Mouse (Mus musculus): Measurements from ENCODE around the gene Ptpn13. TPM values are rescaled to one million over a fixed set of nuclear protein-coding genes. Genes with fewer than 3 reads are reported as not detected.

Ptpn13 gene
- polyA plus RNA-seq, 1 experiment from 2014 or later, result 20.1 TPM

GRCm38 (mm10) chr5:103472670-103473069 lies 47.7 kb downstream of the Ptpn13 start:
- Histone ChIP-seq H3K9me3 (no peaks in the 10 kb centered on the region), H3K4me2 (no peak overlapping the region), H3K4me3 (no peak overlapping the region), H3K36me3 (no peaks in the 10 kb centered on the region), H3K27ac (no peak overlapping the region), H3K4me1 (peaks cover 5% of the 10 kb centered on the region; the same call in 1 of the 2 replicates), H3K9ac (no peak overlapping the region), H3K27me3 (no peaks in the 10 kb centered on the region)
- WGBS, result 77% methylated on average over 5 of the region's 5 CpGs
- no peak for ATAC-seq (ENCODE audit: insufficient number of reproducible peaks, low FRiP score, low TSS enrichment, low read depth)

GRCm38 (mm10) chr5:103473467-103474096 lies 48.6 kb downstream of the Ptpn13 start:
- Histone ChIP-seq H3K36me3 (no peaks in the 10 kb centered on the region), H3K27ac (no peak overlapping the region), H3K4me3 (no peak overlapping the region), H3K9me3 (no peaks in the 10 kb centered on the region), H3K27me3 (no peaks in the 10 kb centered on the region), H3K4me1 (peaks cover 5% of the 10 kb centered on the region; the same call in 1 of the 2 replicates), H3K4me2 (no peak overlapping the region), H3K9ac (no peak overlapping the region)
- 0 out of 2 replicates have a peak, but pooled peaks have one; percentile 52 for ATAC-seq (ENCODE audit: insufficient number of reproducible peaks, low FRiP score, low TSS enrichment, low read depth)
- WGBS, result 63% methylated on average over 11 of the region's 11 CpGs

GRCm38 (mm10) chr5:103474259-103474658 lies 49.3 kb downstream of the Ptpn13 start:
- H3K4me1 ChIP-seq, result peaks cover 5% of the 10 kb centered on the region; the same call in 1 of the 2 replicates
- H3K4me2 ChIP-seq, result no peak overlapping the region
- 80% methylated on average over 4 of the region's 4 CpGs for WGBS
- no peaks in the 10 kb centered on the region for H3K36me3 ChIP-seq
- no peak overlapping the region for H3K4me3 ChIP-seq
- ATAC-seq (ENCODE audit: insufficient number of reproducible peaks, low FRiP score, low TSS enrichment, low read depth), result no peak
- no peaks in the 10 kb centered on the region for H3K9me3 ChIP-seq
- H3K9ac ChIP-seq, result no peak overlapping the region
- H3K27me3 ChIP-seq, result no peaks in the 10 kb centered on the region
- H3K27ac ChIP-seq, result no peak overlapping the region

- ATAC-seq (ENCODE audit: insufficient number of reproducible peaks, low FRiP score, low TSS enrichment, low read depth), result no peak
- 88% methylated on average over 5 of the region's 5 CpGs for WGBS
- Histone ChIP-seq H3K9ac (no peak overlapping the region), H3K9me3 (no peaks in the 10 kb centered on the region), H3K27ac (no peak overlapping the region), H3K4me2 (no peak overlapping the region), H3K27me3 (no peaks in the 10 kb centered on the region), H3K4me1 (peaks cover 5% of the 10 kb centered on the region; the same call in 1 of the 2 replicates), H3K4me3 (no peak overlapping the region), H3K36me3 (no peaks in the 10 kb centered on the region)
Observed at GRCm38 (mm10) chr5:103475503-103475902, 50.5 kb downstream of the Ptpn13 start.

GRCm38 (mm10) chr5:103479503-103479902 lies 54.5 kb downstream of the Ptpn13 start:
- Histone ChIP-seq H3K27me3 (no peaks in the 10 kb centered on the region), H3K27ac (no peak overlapping the region), H3K4me2 (no peak overlapping the region), H3K4me1 (no peaks in the 10 kb centered on the region), H3K36me3 (0 out of 2 replicates have a peak, but pooled peaks cover 4% of the 10 kb centered on the region), H3K9ac (no peak overlapping the region), H3K4me3 (no peak overlapping the region), H3K9me3 (no peaks in the 10 kb centered on the region)
- ATAC-seq (ENCODE audit: insufficient number of reproducible peaks, low FRiP score, low TSS enrichment, low read depth), result no peak
- WGBS, result 91% methylated on average over 5 of the region's 5 CpGs

GRCm38 (mm10) chr5:103481222-103481621 lies 56.2 kb downstream of the Ptpn13 start:
- 82% methylated on average over 2 of the region's 2 CpGs for WGBS
- Histone ChIP-seq H3K36me3 (0 out of 2 replicates have a peak, but pooled peaks cover 4% of the 10 kb centered on the region), H3K27me3 (no peaks in the 10 kb centered on the region), H3K4me1 (no peaks in the 10 kb centered on the region), H3K9me3 (no peaks in the 10 kb centered on the region), H3K9ac (no peak overlapping the region), H3K4me2 (no peak overlapping the region), H3K27ac (no peak overlapping the region), H3K4me3 (no peak overlapping the region)
- no peak for ATAC-seq (ENCODE audit: insufficient number of reproducible peaks, low FRiP score, low TSS enrichment, low read depth)

- no peak overlapping the region for H3K27ac ChIP-seq
- peaks cover 4% of the 10 kb centered on the region; the same call in 1 of the 2 replicates for H3K36me3 ChIP-seq
- no peak overlapping the region for H3K9ac ChIP-seq
- H3K9me3 ChIP-seq, result no peaks in the 10 kb centered on the region
- 85% methylated on average over 7 of the region's 7 CpGs for WGBS
- H3K4me3 ChIP-seq, result no peak overlapping the region
- H3K4me1 ChIP-seq, result no peaks in the 10 kb centered on the region
- no peak for ATAC-seq (ENCODE audit: insufficient number of reproducible peaks, low FRiP score, low TSS enrichment, low read depth)
- no peaks in the 10 kb centered on the region for H3K27me3 ChIP-seq
- no peak overlapping the region for H3K4me2 ChIP-seq
Observed at GRCm38 (mm10) chr5:103487001-103487400, 62.0 kb downstream of the Ptpn13 start.

- Histone ChIP-seq H3K4me1 (no peaks in the 10 kb centered on the region), H3K9me3 (no peaks in the 10 kb centered on the region), H3K4me2 (no peak overlapping the region), H3K36me3 (peaks cover 4% of the 10 kb centered on the region; the same call in 1 of the 2 replicates), H3K27ac (no peak overlapping the region), H3K27me3 (no peaks in the 10 kb centered on the region), H3K4me3 (no peak overlapping the region), H3K9ac (no peak overlapping the region)
- ATAC-seq (ENCODE audit: insufficient number of reproducible peaks, low FRiP score, low TSS enrichment, low read depth), result no peak
- WGBS, result 93% methylated on average over 8 of the region's 8 CpGs
Observed at GRCm38 (mm10) chr5:103490964-103491363, 66.0 kb downstream of the Ptpn13 start.

- Histone ChIP-seq H3K4me1 (no peaks in the 10 kb centered on the region), H3K36me3 (peaks cover 4% of the 10 kb centered on the region; the same call in 1 of the 2 replicates), H3K9me3 (no peaks in the 10 kb centered on the region), H3K4me2 (no peak overlapping the region), H3K4me3 (no peak overlapping the region), H3K27ac (no peak overlapping the region), H3K9ac (no peak overlapping the region), H3K27me3 (no peaks in the 10 kb centered on the region)
- no peak for ATAC-seq (ENCODE audit: insufficient number of reproducible peaks, low FRiP score, low TSS enrichment, low read depth)
- 70% methylated on average over 5 of the region's 5 CpGs for WGBS
Observed at GRCm38 (mm10) chr5:103491788-103492187, 66.8 kb downstream of the Ptpn13 start.

GRCm38 (mm10) chr5:103497061-103497460 lies 72.1 kb downstream of the Ptpn13 start:
- Histone ChIP-seq H3K27ac (no peak overlapping the region), H3K9ac (no peak overlapping the region), H3K27me3 (no peaks in the 10 kb centered on the region), H3K36me3 (0 out of 2 replicates have a peak, but pooled peaks cover 5% of the 10 kb centered on the region), H3K4me3 (no peak overlapping the region), H3K4me1 (no peaks in the 10 kb centered on the region), H3K9me3 (no peaks in the 10 kb centered on the region), H3K4me2 (no peak overlapping the region)
- WGBS, result 57% methylated on average over 5 of the region's 5 CpGs
- ATAC-seq (ENCODE audit: insufficient number of reproducible peaks, low FRiP score, low TSS enrichment, low read depth), result no peak

- H3K4me3 ChIP-seq, result no peak overlapping the region
Observed at GRCm38 (mm10) chr5:103497480-103497879, 72.5 kb downstream of the Ptpn13 start.

GRCm38 (mm10) chr5:103499305-103499704 lies 74.3 kb downstream of the Ptpn13 start:
- no peaks in the 10 kb centered on the region for H3K27me3 ChIP-seq
- H3K4me2 ChIP-seq, result no peak overlapping the region
- no peak overlapping the region for H3K27ac ChIP-seq
- no peak overlapping the region for H3K4me3 ChIP-seq
- no peak overlapping the region for H3K9ac ChIP-seq
- no peaks in the 10 kb centered on the region for H3K4me1 ChIP-seq
- 41% methylated on average over 6 of the region's 6 CpGs for WGBS
- H3K9me3 ChIP-seq, result no peaks in the 10 kb centered on the region
- H3K36me3 ChIP-seq, result 0 out of 2 replicates have a peak, but pooled peaks cover 5% of the 10 kb centered on the region
- no peak for ATAC-seq (ENCODE audit: insufficient number of reproducible peaks, low FRiP score, low TSS enrichment, low read depth)

More at GRCm38 (mm10) chr5:103497480-103497879, 72.5 kb downstream of the Ptpn13 start:
- Histone ChIP-seq H3K9me3 (no peaks in the 10 kb centered on the region), H3K27ac (no peak overlapping the region), H3K4me2 (no peak overlapping the region), H3K9ac (no peak overlapping the region), H3K27me3 (no peaks in the 10 kb centered on the region), H3K4me1 (no peaks in the 10 kb centered on the region), H3K36me3 (0 out of 2 replicates have a peak, but pooled peaks cover 5% of the 10 kb centered on the region)
- WGBS, result 91% methylated on average over 2 of the region's 2 CpGs
- no peak for ATAC-seq (ENCODE audit: insufficient number of reproducible peaks, low FRiP score, low TSS enrichment, low read depth)

Data from limb, embryonic 15.5 days (tissue).